Comparison of ENCODE assay signal across 8 mouse cellular contexts in genomic region chr19:5085145-5085863, GRCm38 (mm10). TPM values are rescaled to one million over a fixed set of nuclear protein-coding genes. Genes with fewer than 3 reads are reported as not detected.
DNase-seq lines count a peak whose midpoint lies in the region; ATAC-seq and TF ChIP-seq lines count a peak whose summit lies in the region.

TSS of gene Tmem151a (minus strand) at chr19:5085531.

- peak within 1 kb of the TSS; percentile 58 for H3K9ac ChIP-seq in ES-Bruce4 (ENCODE audit: low read depth, poor library complexity, severe bottlenecking)
- H3K9ac ChIP-seq in hindbrain, embryonic 16.5 days (ENCODE audit: low read depth, low read length) = peak within 1 kb of the TSS; percentile 84
- peak within 1 kb of the TSS; percentile 69 for H3K9ac ChIP-seq in midbrain, embryonic 15.5 days

- H3K9me3 ChIP-seq in ES-Bruce4 (replicated peaks; ENCODE audit: control insufficient read depth, insufficient read depth, low read length, poor library complexity, severe bottlenecking) = no peaks in the 10 kb centered on the region
- H3K9me3 ChIP-seq in embryonic facial prominence, embryonic 10.5 days = no peaks in the 10 kb centered on the region
- H3K9me3 ChIP-seq in hindbrain, embryonic 16.5 days (ENCODE audit: control insufficient read depth, low read length) = no peaks in the 10 kb centered on the region
- H3K9me3 ChIP-seq in midbrain, embryonic 15.5 days = no peaks in the 10 kb centered on the region

- H3K27ac ChIP-seq in ES-Bruce4 (ENCODE audit: insufficient read depth, low read length) = no peak within 1 kb of the TSS
- no peak within 1 kb of the TSS for H3K27ac ChIP-seq in embryonic facial prominence, embryonic 10.5 days (replicated peaks)
- H3K27ac ChIP-seq in hindbrain, embryonic 16.5 days (ENCODE audit: low read depth, low read length) = peak within 1 kb of the TSS; percentile 64
- H3K27ac ChIP-seq in midbrain, embryonic 15.5 days = no peak within 1 kb of the TSS

- ATAC-seq in hindbrain, embryonic 16.5 days = no peak
- ATAC-seq in midbrain, embryonic 15.5 days (replicated peaks) = no peak

- no peaks in the 10 kb centered on the region for H3K27me3 ChIP-seq in ES-Bruce4 (ENCODE audit: control insufficient read depth, insufficient read depth, low read length, poor library complexity, severe bottlenecking)
- H3K27me3 ChIP-seq in embryonic facial prominence, embryonic 10.5 days (replicated peaks; ENCODE audit: low read depth, poor library complexity, severe bottlenecking) = peaks cover 63% of the 10 kb centered on the region
- H3K27me3 ChIP-seq in hindbrain, embryonic 16.5 days (replicated peaks; ENCODE audit: control insufficient read depth, insufficient read depth, low read length) = peaks cover 35% of the 10 kb centered on the region
- H3K27me3 ChIP-seq in midbrain, embryonic 15.5 days (replicated peaks) = peaks cover 59% of the 10 kb centered on the region

- H3K4me2 ChIP-seq in hindbrain, embryonic 16.5 days (ENCODE audit: low read length) = peak within 1 kb of the TSS; percentile 73
- H3K4me2 ChIP-seq in midbrain, embryonic 15.5 days = peak within 1 kb of the TSS; percentile 82

- peak within 1 kb of the TSS; percentile 73 for H3K4me3 ChIP-seq in ES-Bruce4 (ENCODE audit: low read depth, low read length)
- H3K4me3 ChIP-seq in embryonic facial prominence, embryonic 10.5 days = peak within 1 kb of the TSS; percentile 58
- H3K4me3 ChIP-seq in hindbrain, embryonic 16.5 days (ENCODE audit: low read length) = peak within 1 kb of the TSS; percentile 70
- H3K4me3 ChIP-seq in midbrain, embryonic 15.5 days = peak within 1 kb of the TSS; percentile 68

- TF ChIP-seq POLR2A in ES-Bruce4 (IDR thresholded peaks at IDR 0.05; ENCODE audit: insufficient read depth, low read length) = no peak

- no peaks in the 10 kb centered on the region for H3K4me1 ChIP-seq in ES-Bruce4 (ENCODE audit: control insufficient read depth, insufficient read depth, low read length)
- H3K4me1 ChIP-seq in embryonic facial prominence, embryonic 10.5 days = peaks cover 34% of the 10 kb centered on the region
- peaks cover 16% of the 10 kb centered on the region for H3K4me1 ChIP-seq in hindbrain, embryonic 16.5 days (ENCODE audit: control insufficient read depth, insufficient read depth, low read depth, low read length)
- peaks cover 37% of the 10 kb centered on the region for H3K4me1 ChIP-seq in midbrain, embryonic 15.5 days

- WGBS in embryonic facial prominence, embryonic 10.5 days = under 1% methylated on average over 69 of the region's 69 CpGs
- under 1% methylated on average over 45 of the region's 69 CpGs for WGBS in hindbrain, embryonic 16.5 days
- under 1% methylated on average over 69 of the region's 69 CpGs for WGBS in midbrain, embryonic 15.5 days

- TF ChIP-seq EP300 in ES-Bruce4 (IDR thresholded peaks at IDR 0.05; ENCODE audit: insufficient read depth, low read depth, low read length) = no peak

- peak; percentile 61 to 84 for DNase-seq in adrenal gland, adult (ENCODE audit: inconsistent age in 2 of 2, low spot score in 1 of 2)
- DNase-seq in adrenal gland, postnatal 4 days (ENCODE audit: low spot score in 2 of 2) = no peak
- no peak for DNase-seq in embryonic facial prominence, embryonic 10.5 days (ENCODE audit: low spot score)
- no peak for DNase-seq in left cerebral cortex, postnatal 14 days (ENCODE audit: low spot score in 2 of 2)
- DNase-seq in thymus, postnatal 0 days (ENCODE audit: low spot score) = no peak

- H3K36me3 ChIP-seq in ES-Bruce4 (ENCODE audit: control insufficient read depth, insufficient read depth, low read length, poor library complexity, severe bottlenecking) = no peaks in the 10 kb centered on the region
- H3K36me3 ChIP-seq in embryonic facial prominence, embryonic 10.5 days (replicated peaks) = peaks cover 6% of the 10 kb centered on the region
- H3K36me3 ChIP-seq in hindbrain, embryonic 16.5 days (ENCODE audit: control insufficient read depth, insufficient read depth, low read length) = peaks cover 11% of the 10 kb centered on the region
- 0 out of 2 replicates have a peak, but pooled peaks cover 3% of the 10 kb centered on the region for H3K36me3 ChIP-seq in midbrain, embryonic 15.5 days (replicated peaks)

- intact Hi-C loops in left cerebral cortex, postnatal 14 days (cut with DNase I) = no loop called here

- TF ChIP-seq CTCF in ES-Bruce4 (IDR thresholded peaks at IDR 0.05; ENCODE audit: low read depth, low read length) = no peak

RNA-seq across cellular contexts. Expression of gene Tmem151a, which starts in this region (rescaled TPM):
- 1 to 10 TPM; 3.8 to 4.9 TPM for total RNA-seq in adrenal gland, postnatal 4 days (2021)
- polyA plus RNA-seq in ES-Bruce4 (2011; ENCODE audit: insufficient read depth, insufficient read length, low read depth, missing spikeins) = 6.2 and 8.3 TPM in 2 replicates
- 1.4 and 1.9 TPM in 2 replicates for polyA plus RNA-seq in embryonic facial prominence, embryonic 10.5 days (2016; fragmentation: Nextera tagmentation; extraction: Ambion mirVana)
- 38.5 and 49.0 TPM in 2 replicates for polyA plus RNA-seq in hindbrain, embryonic 16.5 days (2015; fragmentation: Nextera tagmentation; extraction: Ambion mirVana)
- total RNA-seq in left cerebral cortex, postnatal 14 days (2021) = 100 to 1,000 TPM; 164 to 171 TPM
- polyA plus RNA-seq in midbrain, embryonic 15.5 days (2015; fragmentation: Nextera tagmentation; extraction: Ambion mirVana) = 20.3 and 21.2 TPM in 2 replicates
- 0.32 and 0.33 TPM in 2 replicates for polyA plus RNA-seq in thymus, postnatal 0 days (2015; fragmentation: Nextera tagmentation; extraction: Ambion mirVana)

Comparison
In these comparisons a context has a peak if more than half of its experiments do, and no peak if none do; other contexts are left out.
1. RNA of gene Tmem151a (total RNA-seq): 164 to 171 TPM in left cerebral cortex, postnatal 14 days; 3.8 to 4.9 TPM in adrenal gland, postnatal 4 days; every median in the first group is over 10 times any median in the second.
2. DNase-seq: peak in adrenal gland, adult (2 of 2); none in adrenal gland, postnatal 4 days (0 of 2), embryonic facial prominence, embryonic 10.5 days (single experiment), left cerebral cortex, postnatal 14 days (0 of 2) and thymus, postnatal 0 days (single experiment).
3. Peak in every context shown above with its lines, with median percentiles within 50 percentile points of each other: H3K4me3 ChIP-seq and H3K9ac ChIP-seq.